Mouse (Mus musculus) frontal cortex, postnatal 10 days (tissue): ENCODE results near the gene Dimt1.
"Not testable (repeated sequence)": the region's sequence is repeated elsewhere in the genome, so short reads cannot be mapped to it uniquely, and the experiment has no call there.

Experiments used
- DNase-seq, 2 experiments: peaks; one replicate each; pipeline ENCODE4 v3.0.0; 2022; ENCODE audit warnings: low spot score in 2 of 2, mixed read lengths in 1 of 2

Gene Dimt1

GRCm38 (mm10) chr13:106961496-106961895 lies 14.6 kb downstream of the Dimt1 start:
- no peak for DNase-seq

GRCm38 (mm10) chr13:106996891-106997290 lies 50.0 kb downstream of the Dimt1 start:
- DNase-seq = no peak

GRCm38 (mm10) chr13:106997557-106997956 lies 50.6 kb downstream of the Dimt1 start:
- not testable (repeated sequence) for DNase-seq

GRCm38 (mm10) chr13:106998026-106998425 lies 51.1 kb downstream of the Dimt1 start:
- no peak for DNase-seq

- DNase-seq = no peak
Observed at GRCm38 (mm10) chr13:106998671-106999070, 51.7 kb downstream of the Dimt1 start.

- no peak for DNase-seq
Observed at GRCm38 (mm10) chr13:107003211-107003610, 56.3 kb downstream of the Dimt1 start.

- no peak for DNase-seq
Observed at GRCm38 (mm10) chr13:107008174-107008573, 61.2 kb downstream of the Dimt1 start.
